Mouse (Mus musculus) R1 (cell line): ENCODE results near the gene Nkx2-5.

Experiments
- DNase-seq: peaks from one replicate; pipeline ENCODE4 v3.0.0-alpha.2; 2018; ENCODE audit warnings: low read depth, low spot score

The Nkx2-5 gene

GRCm38 (mm10) chr17:26789460-26790268 is 55.1 kb downstream of the Nkx2-5 start:
- DNase-seq = no peak

- no peak for DNase-seq
These were observed 55.8 kb downstream of the Nkx2-5 start for GRCm38 (mm10) chr17:26788986-26789385.
